Mouse (Mus musculus): ENCODE measurements around the gene Brca1.

GRCm38 (mm10) chr11:101544132-101544531, 7.6 kb downstream of the Brca1 start:
- TF ChIP-seq GATA1 (IDR thresholded peaks at IDR 0.05; ENCODE audit: borderline replicate concordance, low read length) (no peak), CTCF (IDR thresholded peaks at IDR 0.05; ENCODE audit: low read depth, low read length) (no peak), GATA2 (IDR thresholded peaks at IDR 0.05; ENCODE audit: borderline replicate concordance, low read depth, low read length) (no peak), TAL1 (conservative IDR thresholded peaks at IDR 0.05; ENCODE audit: low read depth, low read length) (no peak), POLR2AphosphoS5 (IDR thresholded peaks at IDR 0.05; ENCODE audit: insufficient replicate concordance, low read depth, low read length) (no peak)
